Mouse (Mus musculus) natural killer cell, adult 2 months (primary cell): ENCODE measurements around the gene Sp110.
"Not testable (repeated sequence)": the region's sequence is repeated elsewhere in the genome, so short reads cannot be mapped to it uniquely, and the experiment has no call there.

Source experiments
- DNase-seq, 2 experiments: peaks; one replicate each; pipeline ENCODE4 v3.0.0; 2022; ENCODE audit warnings: low spot score in 2 of 2

The Sp110 gene

DNA sequence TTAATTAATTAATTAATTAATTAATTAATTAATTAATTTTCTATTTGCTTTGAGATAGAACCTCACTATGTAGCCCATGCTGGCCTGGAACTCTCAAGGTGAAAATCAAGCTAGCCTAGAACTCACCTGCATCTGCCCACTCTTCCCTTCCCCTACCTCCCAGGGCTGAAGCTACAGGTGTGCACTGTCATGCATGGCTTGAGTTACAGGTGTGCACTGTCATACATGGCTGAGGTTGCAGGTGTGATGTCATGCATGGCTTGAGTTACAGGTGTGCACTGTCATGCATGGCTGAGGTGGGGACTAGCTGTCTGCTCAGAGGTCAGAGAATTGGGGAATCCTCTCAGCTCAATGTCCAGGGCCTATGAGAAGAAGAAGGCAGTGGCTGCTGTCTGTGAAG lies 52.2 kb downstream of the Sp110 start:
- DNase-seq = not testable (repeated sequence)

DNA sequence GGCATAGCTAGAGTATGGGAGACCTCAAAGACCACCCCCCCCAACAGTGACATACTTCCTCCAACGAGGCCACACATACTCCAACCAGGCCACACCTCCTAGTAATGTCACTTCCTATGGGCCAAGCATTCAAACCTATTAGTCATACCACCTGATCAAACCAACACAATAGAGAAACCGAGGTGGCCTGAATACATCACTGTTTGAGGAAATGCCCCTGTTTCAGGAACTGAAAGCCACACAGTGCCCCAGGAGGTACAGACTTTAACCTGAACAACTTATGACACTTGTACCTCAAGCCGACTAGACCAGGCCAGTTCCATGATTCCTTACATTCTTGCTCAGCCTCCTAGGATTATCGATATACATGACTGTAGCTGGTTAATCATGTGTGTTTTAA lies 54.8 kb downstream of the Sp110 start:
- peak in 1 of 2 experiments; percentile 45 for DNase-seq

DNA sequence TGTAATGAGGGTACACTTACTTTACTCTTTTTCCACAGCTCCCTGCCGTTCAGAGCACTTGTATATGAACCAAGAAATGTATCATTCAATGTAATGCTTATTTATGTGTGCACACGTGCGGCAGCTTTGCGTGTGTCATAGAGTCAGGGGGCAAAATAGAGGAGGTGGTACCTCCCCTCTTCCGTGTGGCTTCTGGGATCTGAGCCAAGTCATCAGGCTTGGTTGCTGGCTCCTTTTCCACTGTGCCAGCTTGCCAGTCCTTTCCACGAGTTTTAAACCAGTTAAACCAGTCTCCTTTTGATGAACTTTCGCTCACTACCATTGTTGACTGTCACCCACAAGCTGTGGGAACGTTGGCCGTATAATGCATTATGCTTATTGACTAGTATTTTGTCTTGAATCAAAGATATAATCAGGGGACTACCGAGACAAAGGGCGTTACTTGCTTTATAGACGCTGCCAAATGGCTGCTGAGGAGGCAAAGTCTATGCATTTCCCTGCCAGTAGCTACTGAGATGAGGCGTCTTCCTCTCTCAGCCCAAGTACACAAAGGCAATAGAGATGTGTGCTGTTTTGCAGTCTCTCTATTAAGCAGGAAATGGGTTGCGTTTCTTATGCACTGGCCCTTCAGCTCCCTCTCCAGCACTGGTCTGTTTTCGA lies 70.0 kb downstream of the Sp110 start:
- DNase-seq = not testable (repeated sequence)
